Mouse (Mus musculus) bone marrow macrophage, adult 2 months (primary cell): ENCODE measurements around the gene Ank3.

Source experiments
- CTCF ChIP-seq: IDR thresholded peaks from 2 replicates; pipeline ENCODE4 v1.5.1; 2012; ENCODE audit warnings: low read depth, mild to moderate bottlenecking, low read length, moderate library complexity
- POLR2A ChIP-seq: IDR thresholded peaks from 2 replicates; pipeline ENCODE4 v1.6.1; 2012; ENCODE audit warnings: mild to moderate bottlenecking, low read depth, low read length, borderline replicate concordance

DNA sequence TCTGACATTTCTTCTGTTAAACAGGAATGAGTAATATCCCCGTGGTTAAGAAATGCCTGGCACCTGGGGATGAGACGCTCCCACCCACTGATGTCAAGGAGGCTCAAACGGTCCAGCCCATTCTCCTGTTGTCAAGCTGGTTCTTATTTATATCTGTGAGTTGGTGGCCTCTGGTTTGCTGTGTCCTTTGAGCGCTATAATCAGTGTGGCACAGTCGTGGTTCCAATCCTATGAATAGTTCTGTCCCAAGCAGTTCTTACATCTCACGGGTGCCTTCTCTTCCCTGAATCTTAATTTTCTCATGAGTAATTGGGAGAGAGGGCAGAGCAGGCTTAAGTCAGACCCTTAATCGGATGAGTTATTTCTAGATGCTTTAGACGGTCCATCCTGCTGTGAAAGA, 40.9 kb downstream of the Ank3 start:
- TF ChIP-seq CTCF (no peak), POLR2A (no peak)
